Mouse (Mus musculus) heart, embryonic 16.5 days (tissue): Measurements from ENCODE around the gene Tbcel. TPM values are rescaled to one million over a fixed set of nuclear protein-coding genes. Genes with fewer than 3 reads are reported as not detected.

Source experiments
- ATAC-seq: fragments of 200-750 bp; cut with Nextera tagmentation; replicated peaks from 2 replicates; pipeline ENCODE4 v1.8.0; 2017; ENCODE audit warnings: moderate number of reproducible peaks; ENCODE audit not compliant: insufficient read depth, low FRiP score; ENCODE audit errors: extremely low read depth
- H3K27ac ChIP-seq: fragments of 300-500 bp; sonication (generic); 2 replicates; pipeline ENCODE4 v1.5.1; 2014; ENCODE audit warnings: mild to moderate bottlenecking, low read length, control low read depth, moderate library complexity
- H3K27me3 ChIP-seq: fragments of 300-500 bp; sonication (generic); 2 replicates; pipeline ENCODE4 v1.6.1; 2014; ENCODE audit warnings: low read length, mixed read lengths; ENCODE audit not compliant: control insufficient read depth, insufficient read depth
- H3K36me3 ChIP-seq: fragments of 300-500 bp; sonication (generic); 2 replicates; pipeline ENCODE4 v1.6.1; 2014; ENCODE audit not compliant: control insufficient read depth, insufficient read depth
- H3K4me1 ChIP-seq: fragments of 300-500 bp; sonication (generic); 2 replicates; pipeline ENCODE4 v1.6.1; 2014; ENCODE audit warnings: low read length, mixed read lengths; ENCODE audit not compliant: control insufficient read depth, insufficient read depth
- H3K4me2 ChIP-seq: fragments of 300-500 bp; sonication (generic); 2 replicates; pipeline ENCODE4 v1.6.1; 2014; ENCODE audit warnings: low read depth, mild to moderate bottlenecking, control low read depth, low read length
- H3K4me3 ChIP-seq: fragments of 300-500 bp; sonication (generic); 2 replicates; pipeline ENCODE4 v1.5.1; 2014; ENCODE audit warnings: mild to moderate bottlenecking, control low read depth, low read length
- H3K9ac ChIP-seq: fragments of 300-500 bp; sonication (generic); 2 replicates; pipeline ENCODE4 v1.6.1; 2014; ENCODE audit warnings: low read length, control low read depth
- H3K9me3 ChIP-seq: fragments of 300-500 bp; sonication (generic); replicated peaks from 2 replicates; pipeline ENCODE4 v1.6.1; 2016; ENCODE audit warnings: low read length; ENCODE audit not compliant: control insufficient read depth
- WGBS: fragments of 180-500 bp; shearing (Covaris S2); extraction: QIAGEN DNeasy Blood & Tissue Kit; methylation state at CpG from one replicate; pipeline ENCODE4 v1.1.7; 2014; 5-methylcytosine and 5-hydroxymethylcytosine counted together
- polyA plus RNA-seq: library from polyadenylated mRNA; unstranded; fragments of >200 nt; fragmentation: Nextera tagmentation; extraction: Ambion mirVana; gene quantifications from 2 replicates; pipeline ENCODE4 v1.2.1, GENCODE M21; 2015

Gene Tbcel
- polyA plus RNA-seq, 1 experiment from 2014 or later = 2.9 TPM

DNA sequence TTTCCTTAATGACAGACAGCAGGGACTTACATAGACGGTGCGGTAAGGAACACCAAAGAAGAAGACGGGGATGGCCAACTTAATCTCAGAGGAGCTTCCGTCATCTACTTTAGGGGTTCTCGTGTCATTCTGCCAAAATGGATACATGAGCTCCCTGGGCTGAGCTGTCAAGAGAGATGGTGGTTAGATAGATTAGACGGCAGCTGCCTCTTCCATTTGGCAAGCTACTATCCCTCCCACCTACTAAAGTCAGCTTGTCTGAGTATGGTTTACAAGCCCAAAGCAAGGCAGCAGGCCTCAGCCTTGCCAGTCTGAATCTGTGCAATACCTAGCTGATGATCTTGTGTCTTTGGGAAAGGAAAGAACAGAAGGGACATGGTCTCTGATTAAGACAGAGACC is 112.7 kb downstream of the Tbcel start:
- Histone ChIP-seq H3K9me3 (no peaks in the 10 kb centered on the region), H3K27me3 (peaks cover 12% of the 10 kb centered on the region), H3K4me3 (no peak overlapping the region), H3K27ac (no peak overlapping the region), H3K36me3 (no peaks in the 10 kb centered on the region), H3K4me1 (no peaks in the 10 kb centered on the region; the same call in 1 of the 2 replicates), H3K9ac (no peak overlapping the region), H3K4me2 (no peak overlapping the region)
- ATAC-seq = no peak
- WGBS = 82% methylated on average over 6 of the region's 6 CpGs

DNA sequence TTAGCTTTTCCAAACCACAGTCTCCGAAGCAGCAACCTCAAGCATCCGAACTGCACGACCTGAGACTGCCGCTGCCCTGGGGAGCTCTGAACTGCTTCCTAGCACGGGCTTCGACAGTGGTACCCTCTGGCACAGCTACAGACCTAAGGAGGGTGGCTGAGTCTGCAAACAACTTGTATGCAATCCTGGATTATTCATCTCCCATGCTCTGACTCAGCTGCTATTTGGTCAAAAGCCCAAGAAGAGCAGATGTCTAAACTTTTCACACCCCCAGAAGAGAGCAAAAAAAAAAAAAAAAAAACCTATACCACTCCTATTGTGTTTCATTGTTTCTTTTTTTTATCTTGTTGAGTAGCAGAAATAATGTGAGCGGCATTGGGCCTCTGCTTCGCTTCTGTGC is 113.3 kb downstream of the Tbcel start:
- Histone ChIP-seq H3K9me3 (no peaks in the 10 kb centered on the region), H3K36me3 (no peaks in the 10 kb centered on the region), H3K4me2 (no peak overlapping the region), H3K27me3 (peaks cover 8% of the 10 kb centered on the region), H3K4me1 (no peaks in the 10 kb centered on the region; the same call in 1 of the 2 replicates), H3K4me3 (no peak overlapping the region), H3K27ac (no peak overlapping the region), H3K9ac (no peak overlapping the region)
- ATAC-seq = no peak
- 89% methylated on average over 8 of the region's 8 CpGs for WGBS

GRCm38 (mm10) chr9:42392927-42393326 is 114.7 kb downstream of the Tbcel start:
- Histone ChIP-seq H3K27ac (no peak overlapping the region), H3K27me3 (peaks cover 7% of the 10 kb centered on the region), H3K9me3 (no peaks in the 10 kb centered on the region), H3K4me3 (no peak overlapping the region), H3K4me1 (no peaks in the 10 kb centered on the region; the same call in 1 of the 2 replicates), H3K9ac (no peak overlapping the region), H3K36me3 (no peaks in the 10 kb centered on the region), H3K4me2 (no peak overlapping the region)
- 45% methylated on average over 6 of the region's 6 CpGs for WGBS
- no peak for ATAC-seq

GRCm38 (mm10) chr9:42388490-42388889 is 119.1 kb downstream of the Tbcel start:
- no peaks in the 10 kb centered on the region for H3K9me3 ChIP-seq
- 38% methylated on average over 4 of the region's 4 CpGs for WGBS
- peaks cover 10% of the 10 kb centered on the region for H3K27me3 ChIP-seq

GRCm38 (mm10) chr9:42387038-42387437 is 120.6 kb downstream of the Tbcel start:
- Histone ChIP-seq H3K27me3 (peaks cover 10% of the 10 kb centered on the region), H3K4me2 (no peak overlapping the region), H3K27ac (no peak overlapping the region), H3K4me3 (no peak overlapping the region), H3K9ac (no peak overlapping the region), H3K36me3 (no peaks in the 10 kb centered on the region), H3K4me1 (no peaks in the 10 kb centered on the region), H3K9me3 (no peaks in the 10 kb centered on the region)
- ATAC-seq = no peak
- 57% methylated on average over 8 of the region's 8 CpGs for WGBS

More at GRCm38 (mm10) chr9:42388490-42388889, 119.1 kb downstream of the Tbcel start:
- Histone ChIP-seq H3K36me3 (no peaks in the 10 kb centered on the region), H3K27ac (no peak overlapping the region), H3K4me1 (no peaks in the 10 kb centered on the region), H3K4me2 (no peak overlapping the region), H3K9ac (no peak overlapping the region), H3K4me3 (no peak overlapping the region)
- no peak for ATAC-seq

DNA sequence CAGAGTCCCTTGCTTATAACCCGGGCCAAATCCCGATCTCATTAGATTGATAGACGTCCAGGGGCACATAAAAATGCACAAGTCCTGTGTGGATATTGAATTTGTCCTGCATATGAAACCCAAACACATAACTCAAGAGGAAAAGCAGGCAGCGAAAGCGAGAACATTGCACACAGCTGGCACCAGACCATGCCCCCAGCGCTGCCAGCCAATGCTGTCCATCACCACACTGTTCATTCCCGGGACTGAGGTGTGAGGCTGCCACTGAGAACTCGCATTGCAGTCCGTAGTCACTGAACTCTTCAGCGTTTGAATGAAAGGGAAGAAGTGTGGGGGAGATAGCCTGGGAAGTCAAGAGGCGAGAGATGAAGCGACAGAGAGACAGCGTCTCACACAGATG is 122.0 kb downstream of the Tbcel start:
- H3K27me3 ChIP-seq = peaks cover 8% of the 10 kb centered on the region
- H3K9ac ChIP-seq = no peak overlapping the region
- H3K4me2 ChIP-seq = no peak overlapping the region
- no peak overlapping the region for H3K4me3 ChIP-seq
- H3K4me1 ChIP-seq = no peaks in the 10 kb centered on the region
- no peaks in the 10 kb centered on the region for H3K36me3 ChIP-seq
- ATAC-seq = no peak
- H3K9me3 ChIP-seq = peaks cover under 1% of the 10 kb centered on the region; the same call in 1 of the 2 replicates
- 71% methylated on average over 13 of the region's 13 CpGs for WGBS
- no peak overlapping the region for H3K27ac ChIP-seq

GRCm38 (mm10) chr9:42382628-42383347 is 124.8 kb downstream of the Tbcel start:
- ATAC-seq = no peak
- H3K27ac ChIP-seq = no peak overlapping the region
- H3K36me3 ChIP-seq = no peaks in the 10 kb centered on the region
- 83% methylated on average over 8 of the region's 8 CpGs for WGBS
- no peak overlapping the region for H3K9ac ChIP-seq
- peaks cover 3% of the 10 kb centered on the region for H3K9me3 ChIP-seq
- peaks cover 8% of the 10 kb centered on the region for H3K27me3 ChIP-seq
- H3K4me1 ChIP-seq = no peaks in the 10 kb centered on the region
- H3K4me2 ChIP-seq = no peak overlapping the region
- H3K4me3 ChIP-seq = no peak overlapping the region

- 85% methylated on average over 5 of the region's 5 CpGs for WGBS
- no peak overlapping the region for H3K9ac ChIP-seq
Measured at GRCm38 (mm10) chr9:42382063-42382462, 125.5 kb downstream of the Tbcel start.

DNA sequence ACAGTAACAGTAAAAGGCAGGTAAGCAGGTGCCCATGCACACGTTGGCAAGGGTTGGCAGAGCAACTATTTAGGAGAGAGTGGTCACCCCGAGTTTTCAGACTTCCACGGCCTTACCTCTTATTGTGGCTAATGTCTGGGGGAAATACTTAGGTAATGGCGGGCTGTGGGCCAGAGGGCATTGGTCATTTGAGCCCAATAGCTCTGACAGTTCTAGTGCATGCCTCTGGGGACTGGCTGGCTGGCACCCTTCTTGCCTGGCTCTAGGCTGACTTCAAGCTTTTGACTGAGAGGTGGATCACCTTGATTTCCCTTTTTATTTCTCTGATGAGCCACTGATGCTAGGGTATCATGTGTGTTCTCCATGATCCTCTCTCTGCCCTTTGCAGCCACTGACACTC is 129.5 kb downstream of the Tbcel start:
- H3K27ac ChIP-seq = no peak overlapping the region
- H3K4me1 ChIP-seq = no peaks in the 10 kb centered on the region
- no peaks in the 10 kb centered on the region for H3K36me3 ChIP-seq
- no peak overlapping the region for H3K4me3 ChIP-seq
- peaks cover 3% of the 10 kb centered on the region for H3K9me3 ChIP-seq
- no peak for ATAC-seq
- H3K9ac ChIP-seq = no peak overlapping the region
- no peaks in the 10 kb centered on the region; the same call in none of the 2 replicates for H3K27me3 ChIP-seq
- 82% methylated on average over 4 of the region's 4 CpGs for whole genome bisulfite sequencing
- no peak overlapping the region for H3K4me2 ChIP-seq

More at GRCm38 (mm10) chr9:42382063-42382462, 125.5 kb downstream of the Tbcel start:
- no peak for ATAC-seq
- H3K27me3 ChIP-seq = peaks cover 4% of the 10 kb centered on the region
- peaks cover 3% of the 10 kb centered on the region for H3K9me3 ChIP-seq
- no peak overlapping the region for H3K27ac ChIP-seq
- no peak overlapping the region for H3K4me2 ChIP-seq
- H3K4me3 ChIP-seq = no peak overlapping the region
- H3K4me1 ChIP-seq = no peaks in the 10 kb centered on the region
- H3K36me3 ChIP-seq = no peaks in the 10 kb centered on the region
